ENCODE assay signal across 11 mouse cellular contexts in the genomic region with DNA sequence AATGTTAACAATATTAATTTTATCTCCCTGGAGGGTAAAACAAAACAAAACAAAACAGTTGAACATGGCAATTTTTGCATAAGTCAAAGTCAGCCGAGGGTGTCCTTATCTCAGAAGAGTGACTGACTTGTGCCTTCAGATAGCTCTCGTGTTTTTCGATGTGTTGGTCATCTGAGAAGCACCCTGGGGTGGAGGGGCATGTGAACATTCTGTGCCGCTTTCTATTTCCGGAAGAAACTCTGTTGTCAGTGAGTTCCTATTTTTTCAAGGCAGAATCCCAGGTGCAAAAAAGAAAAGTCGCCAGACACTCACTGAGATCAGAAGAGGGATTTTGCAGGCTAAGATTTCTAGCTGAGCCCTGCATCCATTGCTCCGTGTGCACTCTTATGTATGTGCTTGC. TPM values are rescaled to one million over a fixed set of nuclear protein-coding genes. Genes with fewer than 3 reads are reported as not detected.
DNase-seq lines count a peak whose midpoint lies in the region; ATAC-seq and TF ChIP-seq lines count a peak whose summit lies in the region.
"Had no signal": no experiment of that assay in that cellular context is flagged by ENCODE, and none has a peak within 500 bp of the region (broad histone marks: within the 10 kb centered on the region; RNA-seq: fewer than 3 reads in every experiment).

No protein-coding gene starts in this region.

- H3K4me1 ChIP-seq in kidney, embryonic 14.5 days (ENCODE audit: control insufficient read depth, insufficient read depth, low read length): peaks cover 19% of the 10 kb centered on the region
- no peaks in the 10 kb centered on the region; the same call in 1 of the 2 replicates for H3K4me1 ChIP-seq in embryonic facial prominence, embryonic 14.5 days (ENCODE audit: control insufficient read depth, insufficient read depth, low read length)
- 0 out of 2 replicates have a peak, but pooled peaks cover 8% of the 10 kb centered on the region for H3K4me1 ChIP-seq in heart, postnatal 0 days (ENCODE audit: control insufficient read depth, insufficient read depth)
- H3K4me1 ChIP-seq in lung, embryonic 16.5 days (replicated peaks; ENCODE audit: control insufficient read depth, insufficient read depth, low read length): peaks cover 17% of the 10 kb centered on the region
- H3K4me1 ChIP-seq: hindbrain, embryonic 13.5 days had no signal

- ATAC-seq in kidney, embryonic 14.5 days (ENCODE audit: low FRiP score, low TSS enrichment): no peak
- ATAC-seq in embryonic facial prominence, embryonic 14.5 days (ENCODE audit: low read depth): no peak
- no peak for ATAC-seq in heart, postnatal 0 days (ENCODE audit: insufficient read depth, low read depth)
- ATAC-seq in lung, embryonic 16.5 days (ENCODE audit: low read depth): no peak

- H3K9me3 ChIP-seq in kidney, embryonic 14.5 days (ENCODE audit: control insufficient read depth, low read length): no peaks in the 10 kb centered on the region
- H3K9me3 ChIP-seq in embryonic facial prominence, embryonic 14.5 days (ENCODE audit: control insufficient read depth, low read length): no peaks in the 10 kb centered on the region
- H3K9me3 ChIP-seq in heart, postnatal 0 days (replicated peaks; ENCODE audit: control insufficient read depth, low read length): no peaks in the 10 kb centered on the region
- no peaks in the 10 kb centered on the region for H3K9me3 ChIP-seq in lung, embryonic 16.5 days (ENCODE audit: control insufficient read depth, low read length)
- H3K9me3 ChIP-seq: hindbrain, embryonic 13.5 days had no signal

- H3K9ac ChIP-seq in kidney, embryonic 14.5 days (ENCODE audit: low read depth, low read length): peak overlapping the region; percentile 31; the same call in 1 of the 2 replicates
- peak overlapping the region; percentile 47 for H3K9ac ChIP-seq in embryonic facial prominence, embryonic 14.5 days (ENCODE audit: low read depth, low read length)
- no peak overlapping the region for H3K9ac ChIP-seq in heart, postnatal 0 days (replicated peaks; ENCODE audit: low read depth, low read length)
- H3K9ac ChIP-seq in lung, embryonic 16.5 days (ENCODE audit: low read length): peak overlapping the region; percentile 50
- H3K9ac ChIP-seq: hindbrain, embryonic 13.5 days had no signal

- TF ChIP-seq EP300 in heart, postnatal 0 days (IDR thresholded peaks at IDR 0.05; ENCODE audit: low read depth): no peak

- DNase-seq in kidney, postnatal 25 days: no peak
- no peak for DNase-seq in embryonic facial prominence, embryonic 14.5 days (ENCODE audit: low spot score)
- no peak for DNase-seq in heart, postnatal 0 days (ENCODE audit: low spot score)
- no peak for DNase-seq in left cerebral cortex, postnatal 14 days (ENCODE audit: low spot score in 2 of 2)
- DNase-seq in urinary bladder, postnatal 14 days (ENCODE audit: low spot score): no peak
- DNase-seq in adrenal gland, adult 8-10 months: no peak
- DNase-seq: retina, postnatal 1 day had no signal

- no peaks in the 10 kb centered on the region for H3K36me3 ChIP-seq in kidney, embryonic 14.5 days (ENCODE audit: control insufficient read depth, insufficient read depth, low read length)
- H3K36me3 ChIP-seq in embryonic facial prominence, embryonic 14.5 days (ENCODE audit: control insufficient read depth, insufficient read depth, low read length): no peaks in the 10 kb centered on the region
- H3K36me3 ChIP-seq in heart, postnatal 0 days (replicated peaks; ENCODE audit: control insufficient read depth, insufficient read depth, low read length): no peaks in the 10 kb centered on the region
- H3K36me3 ChIP-seq in lung, embryonic 16.5 days (ENCODE audit: control insufficient read depth, insufficient read depth, low read length): no peaks in the 10 kb centered on the region
- H3K36me3 ChIP-seq: hindbrain, embryonic 13.5 days had no signal

- H3K4me2 ChIP-seq in kidney, embryonic 14.5 days (replicated peaks; ENCODE audit: low read depth, low read length): peak overlapping the region; percentile 30; the same call in 1 of the 2 replicates
- H3K4me2 ChIP-seq in embryonic facial prominence, embryonic 14.5 days (ENCODE audit: low read depth, low read length): peak overlapping the region; percentile 50
- H3K4me2 ChIP-seq in heart, postnatal 0 days (ENCODE audit: low read depth, low read length): peak overlapping the region; percentile 53
- H3K4me2 ChIP-seq in lung, embryonic 16.5 days (ENCODE audit: low read depth, low read length): peak overlapping the region; percentile 56
- H3K4me2 ChIP-seq: hindbrain, embryonic 13.5 days had no signal

- H3K27ac ChIP-seq in kidney, embryonic 14.5 days (ENCODE audit: low read depth, low read length): no peak overlapping the region
- no peak overlapping the region for H3K27ac ChIP-seq in embryonic facial prominence, embryonic 14.5 days (replicated peaks; ENCODE audit: low read depth, low read length)
- no peak overlapping the region for H3K27ac ChIP-seq in heart, postnatal 0 days (ENCODE audit: low read depth)
- H3K27ac ChIP-seq in lung, embryonic 16.5 days (ENCODE audit: low read length): peak overlapping the region; percentile 81
- H3K27ac ChIP-seq: hindbrain, embryonic 13.5 days; macrophage had no signal

- H3K4me3 ChIP-seq in kidney, embryonic 14.5 days (ENCODE audit: low read length): peak overlapping the region; percentile 25; the same call in 1 of the 2 replicates
- peak overlapping the region; percentile 34 for H3K4me3 ChIP-seq in embryonic facial prominence, embryonic 14.5 days (ENCODE audit: low read depth, low read length)
- peak overlapping the region; percentile 38 for H3K4me3 ChIP-seq in heart, postnatal 0 days (ENCODE audit: low read depth, low read length)
- H3K4me3 ChIP-seq in lung, embryonic 16.5 days (ENCODE audit: low read length): peak overlapping the region; percentile 49
- H3K4me3 ChIP-seq: hindbrain, embryonic 13.5 days had no signal

- no peak for TF ChIP-seq CTCF in heart, postnatal 0 days (IDR thresholded peaks at IDR 0.05; ENCODE audit: low read depth)

- intact Hi-C loops in left cerebral cortex, postnatal 14 days (cut with DNase I): no loop called here

- 30% methylated on average over 7 of the region's 7 CpGs for WGBS in kidney, embryonic 14.5 days
- WGBS in embryonic facial prominence, embryonic 14.5 days: 43% methylated on average over 7 of the region's 7 CpGs
- 25% methylated on average over 7 of the region's 7 CpGs for WGBS in heart, postnatal 0 days
- whole genome bisulfite sequencing in lung, embryonic 16.5 days: 26% methylated on average over 7 of the region's 7 CpGs

- no peaks in the 10 kb centered on the region for H3K27me3 ChIP-seq in kidney, embryonic 14.5 days (ENCODE audit: control insufficient read depth, insufficient read depth, low read length)
- H3K27me3 ChIP-seq in embryonic facial prominence, embryonic 14.5 days (replicated peaks; ENCODE audit: control insufficient read depth, insufficient read depth, low read length): no peaks in the 10 kb centered on the region
- H3K27me3 ChIP-seq in heart, postnatal 0 days (ENCODE audit: control insufficient read depth, insufficient read depth, low read length): no peaks in the 10 kb centered on the region
- H3K27me3 ChIP-seq in lung, embryonic 16.5 days (ENCODE audit: control insufficient read depth, insufficient read depth, low read depth, low read length): no peaks in the 10 kb centered on the region
- H3K27me3 ChIP-seq: hindbrain, embryonic 13.5 days had no signal

RNA-seq across cellular contexts. Expression of a gene that starts 1.2 kb away (rescaled TPM):
- 1.8 and 2.4 TPM in 2 replicates for polyA plus RNA-seq in kidney, embryonic 14.5 days (2014; fragmentation: Nextera tagmentation; extraction: Ambion mirVana)
- 19.7 and 20.1 TPM in 2 replicates for polyA plus RNA-seq in embryonic facial prominence, embryonic 14.5 days (2014; fragmentation: Nextera tagmentation; extraction: Ambion mirVana)
- 0.88 and 2.2 TPM in 2 replicates for total RNA-seq in heart, postnatal 0 days (2014; rRNA removed; ENCODE audit: low replicate concordance)
- 5.8 and 6.1 TPM in 2 replicates for polyA plus RNA-seq in heart, postnatal 0 days (2015; fragmentation: Nextera tagmentation; extraction: Ambion mirVana)
- 45.5 and 47.8 TPM in 2 replicates for polyA plus RNA-seq in lung, embryonic 16.5 days (2015; fragmentation: Nextera tagmentation; extraction: Ambion mirVana)
- 1 to 10 TPM; 1.7 to 2.4 TPM for total RNA-seq in left cerebral cortex, postnatal 14 days (2021)
- total RNA-seq in adrenal gland, adult 8-10 months (2022): 1 to 10 TPM; 5.1 to 7.2 (median 6.3) TPM
- polyA plus RNA-seq: macrophage had no signal
